Mouse (Mus musculus) midbrain, embryonic 13.5 days (tissue): ENCODE measurements around the gene Zfp384. TPM values are rescaled to one million over a fixed set of nuclear protein-coding genes. Genes with fewer than 3 reads are reported as not detected.
"Not testable (repeated sequence)": the region's sequence is repeated elsewhere in the genome, so short reads cannot be mapped to it uniquely, and the experiment has no call there.

Experiments used
- ATAC-seq: fragments of 200-750 bp; cut with Nextera tagmentation; 2 replicates; pipeline ENCODE4 v1.8.0; 2017; ENCODE audit warnings: mild to moderate bottlenecking, moderate TSS enrichment, moderate library complexity
- H3K27ac ChIP-seq: fragments of 300-500 bp; sonication (generic); 2 replicates; pipeline ENCODE4 v1.5.1; 2015; ENCODE audit warnings: inconsistent platforms, mild to moderate bottlenecking, moderate library complexity
- H3K27me3 ChIP-seq: fragments of 300-500 bp; sonication (generic); 2 replicates; pipeline ENCODE4 v1.6.1; 2015; ENCODE audit warnings: mild to moderate bottlenecking, inconsistent platforms
- H3K36me3 ChIP-seq: fragments of 300-500 bp; sonication (generic); 2 replicates; pipeline ENCODE4 v1.6.1; 2015; ENCODE audit warnings: mild to moderate bottlenecking, inconsistent platforms
- H3K4me1 ChIP-seq: fragments of 300-500 bp; sonication (generic); replicated peaks from 2 replicates; pipeline ENCODE4 v1.6.1; 2015; ENCODE audit warnings: inconsistent platforms
- H3K4me2 ChIP-seq: fragments of 300-500 bp; sonication (generic); replicated peaks from 2 replicates; pipeline ENCODE4 v1.6.1; 2015; ENCODE audit warnings: moderate library complexity, mild to moderate bottlenecking, inconsistent platforms
- H3K4me3 ChIP-seq: fragments of 300-500 bp; sonication (generic); replicated peaks from 2 replicates; pipeline ENCODE4 v1.5.1; 2015; ENCODE audit warnings: mild to moderate bottlenecking, inconsistent platforms
- H3K9ac ChIP-seq: fragments of 300-500 bp; sonication (generic); replicated peaks from 2 replicates; pipeline ENCODE4 v1.6.1; 2015; ENCODE audit warnings: mild to moderate bottlenecking, inconsistent platforms
- H3K9me3 ChIP-seq: fragments of 300-500 bp; sonication (generic); 2 replicates; pipeline ENCODE4 v1.6.1; 2016; ENCODE audit warnings: mild to moderate bottlenecking, inconsistent platforms
- WGBS: fragments of 180-500 bp; shearing (Covaris S2); methylation state at CpG from one replicate; pipeline ENCODE4 v1.1.7; 2015; 5-methylcytosine and 5-hydroxymethylcytosine counted together
- polyA plus RNA-seq: library from polyadenylated mRNA; unstranded; fragments of >200 nt; fragmentation: Nextera tagmentation; extraction: Ambion mirVana; gene quantifications from 2 replicates; pipeline ENCODE4 v1.2.1, GENCODE M21; 2015

Gene Zfp384
- polyA plus RNA-seq, 1 experiment from 2014 or later, result 23.1 TPM

DNA sequence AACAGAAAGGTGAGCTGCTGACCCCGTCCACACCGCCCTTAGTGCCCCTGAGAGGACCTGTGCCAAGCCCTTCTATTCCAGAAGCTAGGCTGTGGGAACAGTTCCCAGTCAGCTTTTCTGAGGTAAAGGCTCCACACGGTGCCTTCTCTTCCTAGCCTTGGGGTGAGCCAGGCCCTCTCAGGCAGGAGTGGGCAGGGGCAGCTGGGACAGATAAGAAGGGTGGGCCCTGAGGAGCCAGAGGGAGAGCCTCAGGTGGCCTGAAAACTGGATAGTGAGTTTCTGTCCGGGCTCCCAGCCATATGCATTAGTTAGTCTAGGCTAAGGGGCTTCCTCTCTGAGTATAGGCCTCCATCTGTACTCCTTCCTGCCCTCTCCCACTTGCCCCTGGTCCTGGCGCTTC is 53.6 kb downstream of the Zfp384 start:
- 80% methylated on average over 5 of the region's 5 CpGs for WGBS
- no peak overlapping the region for H3K4me3 ChIP-seq
- H3K9ac ChIP-seq, result no peak overlapping the region
- no peaks in the 10 kb centered on the region for H3K36me3 ChIP-seq
- H3K4me2 ChIP-seq, result no peak overlapping the region
- no peaks in the 10 kb centered on the region for H3K27me3 ChIP-seq
- no peaks in the 10 kb centered on the region for H3K9me3 ChIP-seq
- peaks cover 13% of the 10 kb centered on the region for H3K4me1 ChIP-seq
- ATAC-seq, result no peak
- no peak overlapping the region for H3K27ac ChIP-seq

GRCm38 (mm10) chr6:125063906-125064305 is 55.0 kb downstream of the Zfp384 start:
- no peak for ATAC-seq
- H3K9me3 ChIP-seq, result no peaks in the 10 kb centered on the region
- peaks cover 13% of the 10 kb centered on the region for H3K4me1 ChIP-seq
- no peak overlapping the region for H3K4me2 ChIP-seq
- H3K4me3 ChIP-seq, result no peak overlapping the region
- no peaks in the 10 kb centered on the region for H3K36me3 ChIP-seq
- no peak overlapping the region for H3K9ac ChIP-seq
- H3K27ac ChIP-seq, result no peak overlapping the region
- no peaks in the 10 kb centered on the region for H3K27me3 ChIP-seq
- 85% methylated on average over 6 of the region's 6 CpGs for WGBS

- no CpG with 5 or more reads among the region's 1 CpGs for WGBS
- not testable (repeated sequence) for H3K9ac ChIP-seq, H3K27me3 ChIP-seq, H3K4me3 ChIP-seq, H3K27ac ChIP-seq, H3K4me2 ChIP-seq, H3K9me3 ChIP-seq, H3K36me3 ChIP-seq, ATAC-seq
- peaks cover 13% of the 10 kb centered on the region for H3K4me1 ChIP-seq
Observed at GRCm38 (mm10) chr6:125065223-125065622, 56.3 kb downstream of the Zfp384 start.

DNA sequence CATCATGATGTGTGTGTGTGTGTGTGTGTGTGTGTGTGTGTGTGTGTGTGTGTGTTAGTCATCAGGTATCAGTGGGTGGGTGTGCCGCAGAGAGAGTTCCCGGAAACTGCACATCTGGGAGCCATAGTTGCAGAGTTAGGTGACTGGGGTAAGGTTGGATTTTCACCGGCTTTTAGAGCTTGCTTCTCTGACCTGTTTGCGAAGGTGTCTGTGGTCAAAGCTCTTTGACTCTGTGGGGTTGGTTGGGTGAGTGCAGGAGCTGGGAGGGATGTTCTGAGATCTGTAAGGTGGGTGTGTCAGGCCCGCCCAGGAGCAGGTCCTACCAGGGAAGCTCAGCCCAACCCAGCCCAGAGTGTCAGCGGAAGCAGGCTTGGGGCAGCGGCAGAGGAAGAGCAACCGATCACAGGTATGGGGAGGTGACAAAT is 58.6 kb downstream of the Zfp384 start, which contains the start of gene Lpar5:
Gene Lpar5, plus strand, starts transcription at position 350 of the 425 bp plus-strand sequence.
- ATAC-seq, result no peak
- Histone ChIP-seq H3K36me3 (no peaks in the 10 kb centered on the region), H3K27me3 (no peaks in the 10 kb centered on the region), H3K4me3 (no peak within 1 kb of the TSS), H3K4me2 (no peak within 1 kb of the TSS), H3K4me1 (peaks cover 14% of the 10 kb centered on the region), H3K9me3 (no peaks in the 10 kb centered on the region), H3K27ac (no peak within 1 kb of the TSS), H3K9ac (no peak within 1 kb of the TSS)
- WGBS, result 75% methylated on average over 8 of the region's 8 CpGs

GRCm38 (mm10) chr6:125071170-125071895 is 62.4 kb downstream of the Zfp384 start:
- Histone ChIP-seq H3K27ac (peak overlapping the region; percentile 77), H3K4me3 (no peak overlapping the region), H3K4me1 (peaks cover 11% of the 10 kb centered on the region), H3K36me3 (no peaks in the 10 kb centered on the region), H3K9me3 (no peaks in the 10 kb centered on the region), H3K27me3 (no peaks in the 10 kb centered on the region), H3K9ac (no peak overlapping the region), H3K4me2 (no peak overlapping the region)
- peak; percentile 84 for ATAC-seq
- 79% methylated on average over 18 of the region's 18 CpGs for WGBS

DNA sequence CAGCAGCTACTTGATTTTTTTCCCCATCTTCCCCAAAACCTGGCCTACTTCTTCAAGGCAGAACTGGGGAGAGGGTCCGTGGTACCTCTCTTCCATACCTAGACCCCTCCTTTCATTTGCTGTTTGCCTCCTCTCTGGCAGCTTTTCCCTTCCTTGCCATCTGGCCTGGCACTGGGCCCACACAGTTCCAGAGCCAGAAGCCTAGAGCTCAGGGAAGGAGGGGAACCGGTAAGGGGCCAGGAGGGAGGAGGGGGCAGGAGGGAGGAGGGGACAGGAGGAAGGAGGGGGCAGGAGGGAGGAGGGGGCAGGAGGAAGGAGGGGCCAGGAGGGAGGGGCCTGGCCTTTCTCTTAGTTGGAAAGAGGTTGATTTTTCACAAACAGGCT is 62.9 kb downstream of the Zfp384 start:
- peak; percentile 84 for ATAC-seq
- Histone ChIP-seq H3K36me3 (no peaks in the 10 kb centered on the region), H3K4me2 (no peak overlapping the region), H3K9me3 (no peaks in the 10 kb centered on the region), H3K4me3 (no peak overlapping the region), H3K27me3 (no peaks in the 10 kb centered on the region), H3K4me1 (peaks cover 11% of the 10 kb centered on the region), H3K27ac (peak overlapping the region; percentile 77), H3K9ac (no peak overlapping the region)
- 16% methylated on average over 2 of the region's 2 CpGs for WGBS

DNA sequence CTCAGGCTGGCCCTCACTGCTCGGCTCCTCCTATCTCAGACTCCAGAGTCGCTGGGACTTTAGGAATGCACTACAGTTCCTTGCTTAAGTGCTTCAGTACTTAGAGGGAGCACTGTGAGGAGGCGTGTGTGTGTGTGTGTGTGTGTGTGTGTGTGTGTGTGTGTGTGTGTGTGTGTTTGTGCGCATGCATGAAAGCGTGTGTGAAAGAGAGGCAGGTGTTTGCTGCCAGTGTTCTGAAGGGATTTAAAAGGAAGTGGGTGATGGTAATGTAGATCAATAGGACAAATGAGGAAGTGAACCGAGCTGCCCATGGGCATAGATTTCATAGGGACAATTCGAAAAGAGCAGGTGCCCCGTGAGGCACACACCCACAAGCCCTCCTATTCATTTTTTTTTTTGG is 64.9 kb downstream of the Zfp384 start:
- no peaks in the 10 kb centered on the region for H3K36me3 ChIP-seq
- H3K4me1 ChIP-seq, result peaks cover 11% of the 10 kb centered on the region
- WGBS, result 77% methylated on average over 8 of the region's 8 CpGs
- H3K4me2 ChIP-seq, result no peak overlapping the region
- no peaks in the 10 kb centered on the region for H3K27me3 ChIP-seq
- no peak overlapping the region for H3K27ac ChIP-seq
- no peak overlapping the region for H3K4me3 ChIP-seq
- ATAC-seq, result no peak
- no peaks in the 10 kb centered on the region for H3K9me3 ChIP-seq
- H3K9ac ChIP-seq, result no peak overlapping the region

- no peaks in the 10 kb centered on the region for H3K27me3 ChIP-seq
- 23% methylated on average over 25 of the region's 25 CpGs for WGBS
- H3K27ac ChIP-seq, result peak overlapping the region; percentile 93
- peak overlapping the region; percentile 70 for H3K4me2 ChIP-seq
- no peaks in the 10 kb centered on the region for H3K36me3 ChIP-seq
- peaks cover 14% of the 10 kb centered on the region for H3K4me1 ChIP-seq
- no peaks in the 10 kb centered on the region for H3K9me3 ChIP-seq
- H3K4me3 ChIP-seq, result peak overlapping the region; percentile 44
- peak; percentile 71 for ATAC-seq
- peak overlapping the region; percentile 76 for H3K9ac ChIP-seq
Observed at GRCm38 (mm10) chr6:125081394-125081793, 72.4 kb downstream of the Zfp384 start.

DNA sequence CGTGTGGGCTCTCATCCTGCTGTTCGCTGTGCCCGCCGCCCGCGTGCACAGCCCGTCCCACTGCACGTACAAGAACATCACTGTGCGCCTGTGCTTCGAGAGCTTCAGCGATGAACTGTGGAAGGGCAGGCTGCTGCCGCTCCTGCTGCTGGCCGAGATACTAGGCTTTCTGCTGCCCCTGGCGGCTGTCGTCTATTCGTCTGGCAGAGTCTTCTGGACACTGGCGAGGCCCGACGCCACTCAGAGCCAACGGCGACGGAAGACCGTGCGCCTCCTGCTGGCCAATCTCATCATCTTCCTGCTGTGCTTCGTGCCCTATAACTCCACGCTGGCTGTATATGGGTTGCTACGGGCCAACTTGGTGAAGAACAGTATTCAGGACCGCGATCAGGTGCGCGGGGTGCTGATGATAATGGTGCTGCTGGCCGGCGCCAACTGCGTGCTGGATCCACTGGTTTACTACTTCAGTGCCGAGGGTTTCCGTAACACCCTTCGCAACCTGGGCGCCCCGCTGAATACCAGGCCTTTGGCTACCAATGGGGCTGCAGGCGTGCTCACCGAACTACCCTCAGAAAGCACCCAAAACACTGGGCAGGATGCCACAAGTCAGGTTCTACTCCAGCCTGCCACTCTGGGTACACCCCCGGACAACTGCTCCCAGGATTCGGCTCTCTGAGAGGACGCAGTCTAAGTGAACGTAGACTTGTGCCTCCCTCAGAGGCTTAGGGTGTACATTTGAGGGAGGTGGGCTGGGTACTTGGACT is 73.0 kb downstream of the Zfp384 start:
- H3K4me1 ChIP-seq, result peaks cover 14% of the 10 kb centered on the region
- H3K4me3 ChIP-seq, result peak overlapping the region; percentile 44
- H3K36me3 ChIP-seq, result no peaks in the 10 kb centered on the region
- H3K27ac ChIP-seq, result peak overlapping the region; percentile 93
- H3K9ac ChIP-seq, result peak overlapping the region; percentile 76
- peak overlapping the region; percentile 70 for H3K4me2 ChIP-seq
- peak; percentile 94 for ATAC-seq
- H3K27me3 ChIP-seq, result no peaks in the 10 kb centered on the region
- WGBS, result 21% methylated on average over 45 of the region's 45 CpGs
- no peaks in the 10 kb centered on the region for H3K9me3 ChIP-seq

DNA sequence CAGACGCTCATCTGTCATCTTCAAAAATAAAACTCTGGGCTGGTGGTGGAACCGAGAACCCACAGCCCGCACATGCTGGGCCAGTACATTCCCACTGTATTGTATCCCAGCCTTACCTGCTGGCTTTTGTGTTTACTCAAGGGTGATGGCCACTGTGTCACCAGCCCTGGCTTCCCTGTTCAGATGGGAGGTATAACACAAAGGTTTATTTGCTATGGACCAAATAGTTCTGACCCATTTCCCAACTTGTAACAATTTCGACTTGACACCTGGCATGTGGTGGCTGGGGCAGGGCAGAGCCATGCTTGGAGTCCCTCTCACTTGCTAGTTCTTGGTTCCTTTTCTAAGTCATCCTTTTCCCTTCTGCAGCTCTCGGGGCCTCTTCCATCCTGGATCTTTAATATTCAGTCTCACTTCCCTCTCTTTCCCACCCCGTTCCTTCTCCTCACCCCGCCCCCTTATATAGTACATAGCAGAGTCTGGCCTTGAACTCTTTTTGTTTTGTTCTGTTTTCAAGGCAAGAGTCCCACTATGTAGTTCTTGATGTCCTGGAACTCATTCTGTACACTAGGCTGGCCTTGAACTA is 73.9 kb downstream of the Zfp384 start:
- no peak overlapping the region for H3K27ac ChIP-seq
- no peaks in the 10 kb centered on the region for H3K27me3 ChIP-seq
- H3K9ac ChIP-seq, result no peak overlapping the region
- no peaks in the 10 kb centered on the region for H3K9me3 ChIP-seq
- peaks cover 14% of the 10 kb centered on the region for H3K4me1 ChIP-seq
- WGBS, result 90% methylated on average over 7 of the region's 7 CpGs
- no peaks in the 10 kb centered on the region for H3K36me3 ChIP-seq
- H3K4me3 ChIP-seq, result no peak overlapping the region
- no peak for ATAC-seq
- no peak overlapping the region for H3K4me2 ChIP-seq

GRCm38 (mm10) chr6:125084424-125084823 is 75.5 kb downstream of the Zfp384 start:
- 4% methylated on average over 4 of the region's 4 CpGs for WGBS
- ATAC-seq, result no peak
- Histone ChIP-seq H3K4me2 (no peak overlapping the region), H3K4me3 (no peak overlapping the region), H3K4me1 (peaks cover 27% of the 10 kb centered on the region), H3K9ac (no peak overlapping the region), H3K27ac (no peak overlapping the region), H3K27me3 (no peaks in the 10 kb centered on the region), H3K36me3 (no peaks in the 10 kb centered on the region), H3K9me3 (no peaks in the 10 kb centered on the region)
